ENCODE assay signal across 9 mouse cellular contexts in genomic region chr2:155728742-155729141, GRCm38 (mm10). TPM values are rescaled to one million over a fixed set of nuclear protein-coding genes. Genes with fewer than 3 reads are reported as not detected.
DNase-seq lines count a peak whose midpoint lies in the region; ATAC-seq and TF ChIP-seq lines count a peak whose summit lies in the region.
"Had no signal": no experiment of that assay in that cellular context is flagged by ENCODE, and none has a peak within 500 bp of the region (broad histone marks: within the 10 kb centered on the region; RNA-seq: fewer than 3 reads in every experiment).

No protein-coding gene starts in this region.

- intact Hi-C loops in left cerebral cortex, postnatal 36 days (cut with DNase I), result no loop called here

- H3K36me3 ChIP-seq in spleen, adult 2 months (ENCODE audit: control insufficient read depth, insufficient read depth, low read length), result no peaks in the 10 kb centered on the region; the same call in 1 of the 2 replicates
- no peaks in the 10 kb centered on the region for H3K36me3 ChIP-seq in limb, embryonic 14.5 days (ENCODE audit: control insufficient read depth, insufficient read depth, low read length)

- no peaks in the 10 kb centered on the region for H3K4me1 ChIP-seq in cerebellum, adult 2 months (ENCODE audit: control insufficient read depth, insufficient read depth, low read length)
- H3K4me1 ChIP-seq in spleen, adult 2 months (ENCODE audit: control insufficient read depth, insufficient read depth, insufficient read length), result peaks cover 2% of the 10 kb centered on the region; the same call in 1 of the 2 replicates
- H3K4me1 ChIP-seq in limb, embryonic 14.5 days (ENCODE audit: control insufficient read depth, insufficient read depth, low read length), result peaks cover 8% of the 10 kb centered on the region

- H3K4me3 ChIP-seq in cerebellum, adult 2 months (replicated peaks; ENCODE audit: insufficient read depth, low read depth, low read length), result peak overlapping the region; percentile 60
- peak overlapping the region; percentile 98 for H3K4me3 ChIP-seq in spleen, adult 2 months (ENCODE audit: extremely low read depth, insufficient read depth, insufficient read length)
- H3K4me3 ChIP-seq in limb, embryonic 14.5 days (replicated peaks; ENCODE audit: low read length), result peak overlapping the region; percentile 73

- DNase-seq in cerebellum, adult 2 months, result no peak
- no peak for DNase-seq in cerebellum, adult 9-11 months
- DNase-seq in spleen, adult 2 months (ENCODE audit: low read depth in 1 of 2, low spot score in 2 of 2), result no peak
- no peak for DNase-seq in spleen, postnatal 4 days (ENCODE audit: low spot score in 2 of 2)
- no peak for DNase-seq in limb, embryonic 14.5 days (ENCODE audit: low spot score)
- peak; percentile 20 for DNase-seq in thymus, postnatal 4 days
- DNase-seq in left cerebral cortex, postnatal 36 days (ENCODE audit: low spot score in 2 of 2), result no peak
- DNase-seq in left cerebral cortex, adult 8-10 months (ENCODE audit: low spot score in 2 of 2), result no peak

- H3K9me3 ChIP-seq in limb, embryonic 14.5 days (ENCODE audit: control insufficient read depth, low read length), result no peaks in the 10 kb centered on the region

- H3K27ac ChIP-seq in cerebellum, adult 2 months (ENCODE audit: insufficient read depth, low read length), result no peak overlapping the region
- H3K27ac ChIP-seq in spleen, adult 2 months (ENCODE audit: insufficient read depth, low read length), result no peak overlapping the region
- H3K27ac ChIP-seq in limb, embryonic 14.5 days (replicated peaks; ENCODE audit: low read depth, low read length), result no peak overlapping the region

- peak overlapping the region; percentile 83 for H3K4me2 ChIP-seq in limb, embryonic 14.5 days (replicated peaks; ENCODE audit: low read depth, low read length, severe bottlenecking)

- TF ChIP-seq POLR2A in cerebellum, adult 2 months (IDR thresholded peaks at IDR 0.05; ENCODE audit: borderline replicate concordance, insufficient read depth, low read length), result no peak
- TF ChIP-seq POLR2A in spleen, adult 2 months (IDR thresholded peaks at IDR 0.05; ENCODE audit: low read depth, low read length), result no peak
- TF ChIP-seq POLR2A in limb, embryonic 14.5 days (IDR thresholded peaks at IDR 0.05; ENCODE audit: borderline replicate concordance, extremely low read depth, insufficient read depth, insufficient read length), result no peak

- TF ChIP-seq CTCF in cerebellum, adult 2 months (IDR thresholded peaks at IDR 0.05; ENCODE audit: borderline replicate concordance, insufficient read depth, low read depth, low read length), result no peak
- no peak for TF ChIP-seq CTCF in spleen, adult 2 months (IDR thresholded peaks at IDR 0.05; ENCODE audit: extremely low read depth, insufficient read depth, insufficient read length, insufficient replicate concordance)

- no peak for ATAC-seq in limb, embryonic 14.5 days (ENCODE audit: low FRiP score, low read depth)

- H3K27me3 ChIP-seq in cerebellum, adult 2 months (ENCODE audit: control insufficient read depth, insufficient read depth, low read length), result no peaks in the 10 kb centered on the region
- no peaks in the 10 kb centered on the region for H3K27me3 ChIP-seq in spleen, adult 2 months (ENCODE audit: control insufficient read depth, insufficient read depth, low read length)
- H3K27me3 ChIP-seq in limb, embryonic 14.5 days (ENCODE audit: control insufficient read depth, insufficient read depth, low read length), result no peaks in the 10 kb centered on the region

- peak overlapping the region; percentile 58 for H3K9ac ChIP-seq in limb, embryonic 14.5 days (ENCODE audit: low read depth, low read length, severe bottlenecking)

- 5% methylated on average over 15 of the region's 15 CpGs for WGBS in cerebellum, adult 2 months
- 5% methylated on average over 15 of the region's 15 CpGs for WGBS in spleen, adult 2 months
- 5% methylated on average over 15 of the region's 15 CpGs for WGBS in limb, embryonic 14.5 days

RNA-seq across cellular contexts. Expression of gene Edem2, which starts 0.5 kb away (rescaled TPM):
- polyA plus RNA-seq in cerebellum, adult 2 months (2012; rRNA removed), result 52.9 and 53.4 TPM in 2 replicates
- 65.0 and 70.8 TPM in 2 replicates for polyA plus RNA-seq in spleen, adult 2 months (2012; rRNA removed)
- polyA plus RNA-seq in limb, embryonic 14.5 days (2012; rRNA removed), result 36.1 and 38.5 TPM in 2 replicates
- 31.3 and 35.0 TPM in 2 replicates for polyA plus RNA-seq in limb, embryonic 14.5 days (2014; fragmentation: Nextera tagmentation; extraction: Ambion mirVana)
- 10 to 100 TPM; 19.1 to 19.7 TPM for total RNA-seq in left cerebral cortex, postnatal 36 days (2021)
- 10 to 100 TPM; 21.9 to 23.9 (median 23.3) TPM for total RNA-seq in left cerebral cortex, adult 8-10 months (2022)

RNA-seq across cellular contexts. Expression of gene Gm17581, which starts 6.9 kb away (rescaled TPM):
- not detected in 2 replicates for polyA plus RNA-seq in cerebellum, adult 2 months (2012; rRNA removed)
- not detected in 2 replicates for polyA plus RNA-seq in spleen, adult 2 months (2012; rRNA removed)
- not detected in 2 replicates for polyA plus RNA-seq in limb, embryonic 14.5 days (2012; rRNA removed)
- polyA plus RNA-seq in limb, embryonic 14.5 days (2014; fragmentation: Nextera tagmentation; extraction: Ambion mirVana), result not detected in 2 replicates
- total RNA-seq in left cerebral cortex, postnatal 36 days (2021), result not detected
- total RNA-seq in left cerebral cortex, adult 8-10 months (2022), result not detected
- total RNA-seq: common myeloid progenitor, adult 5-6 weeks had no signal

RNA-seq across cellular contexts. Expression of gene Procr, which starts 22.2 kb away (rescaled TPM):
- polyA plus RNA-seq in cerebellum, adult 2 months (2012; rRNA removed), result 1.9 TPM in 2 replicates
- polyA plus RNA-seq in spleen, adult 2 months (2012; rRNA removed), result 9.0 and 10.5 TPM in 2 replicates
- polyA plus RNA-seq in limb, embryonic 14.5 days (2012; rRNA removed), result 6.2 and 8.2 TPM in 2 replicates
- 4.3 and 5.2 TPM in 2 replicates for polyA plus RNA-seq in limb, embryonic 14.5 days (2014; fragmentation: Nextera tagmentation; extraction: Ambion mirVana)
- total RNA-seq in left cerebral cortex, postnatal 36 days (2021), result under 1 TPM; 0.82 to 0.86 TPM
- 1 to 10 TPM in 3 of 4 experiments, under 1 TPM in 1; 0.76 to 2.5 (median 1.9) TPM for total RNA-seq in left cerebral cortex, adult 8-10 months (2022)

RNA-seq across cellular contexts. Expression of gene Trpc4ap, which starts 36.6 kb away (rescaled TPM):
- polyA plus RNA-seq in cerebellum, adult 2 months (2012; rRNA removed), result 223 and 236 TPM in 2 replicates
- polyA plus RNA-seq in spleen, adult 2 months (2012; rRNA removed), result 144 and 162 TPM in 2 replicates
- 166 and 196 TPM in 2 replicates for polyA plus RNA-seq in limb, embryonic 14.5 days (2012; rRNA removed)
- 140 and 153 TPM in 2 replicates for polyA plus RNA-seq in limb, embryonic 14.5 days (2014; fragmentation: Nextera tagmentation; extraction: Ambion mirVana)
- 100 to 1,000 TPM; 148 to 149 TPM for total RNA-seq in left cerebral cortex, postnatal 36 days (2021)
- total RNA-seq in left cerebral cortex, adult 8-10 months (2022), result 100 to 1,000 TPM; 148 to 150 (median 149) TPM

RNA-seq across cellular contexts. Expression of gene Mmp24, which starts 46.4 kb away (rescaled TPM):
- 153 and 190 TPM in 2 replicates for polyA plus RNA-seq in cerebellum, adult 2 months (2012; rRNA removed)
- polyA plus RNA-seq in spleen, adult 2 months (2012; rRNA removed), result 0.01 TPM in 1 of 2 replicates, not detected in the other
- polyA plus RNA-seq in limb, embryonic 14.5 days (2012; rRNA removed), result 0.30 and 0.44 TPM in 2 replicates
- 0.04 and 0.07 TPM in 2 replicates for polyA plus RNA-seq in limb, embryonic 14.5 days (2014; fragmentation: Nextera tagmentation; extraction: Ambion mirVana)
- total RNA-seq in left cerebral cortex, postnatal 36 days (2021), result 10 to 100 TPM; 33.8 to 38.0 TPM
- total RNA-seq in left cerebral cortex, adult 8-10 months (2022), result 10 to 100 TPM; 29.2 to 30.8 (median 29.9) TPM
